Mouse (Mus musculus): ENCODE data around the gene Pla2g7.
A peak's percentile ranks its signal among the peaks of the same experiment; 100 is the strongest.

DNA sequence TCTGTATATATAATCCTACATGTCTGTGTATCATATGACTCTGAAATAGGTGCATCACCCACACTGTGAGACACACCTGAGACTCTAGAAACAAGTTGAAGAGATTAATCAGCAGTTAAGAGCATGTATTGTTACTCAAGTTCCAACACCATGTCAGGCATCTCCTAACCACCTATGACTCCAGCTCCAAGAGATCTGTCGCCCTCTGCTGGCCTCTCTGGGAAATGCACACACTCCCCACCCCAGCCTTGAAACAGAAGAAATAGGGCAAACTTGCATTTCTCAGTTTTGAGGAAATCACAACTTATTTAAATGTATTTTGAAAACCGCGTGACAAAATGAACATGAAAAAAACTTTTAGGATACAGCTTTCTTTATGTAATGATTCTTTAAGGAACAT is 38.8 kb downstream of the Pla2g7 start:
- peak; percentile 88 for TF ChIP-seq CTCF (IDR thresholded peaks at IDR 0.05; ENCODE audit: low read depth, low read length)
- TF ChIP-seq POLR2A (IDR thresholded peaks at IDR 0.05; ENCODE audit: insufficient read depth, low read length), result no peak
- no peak for TF ChIP-seq EP300 (IDR thresholded peaks at IDR 0.05; ENCODE audit: insufficient read depth, low read depth, low read length)
